Mouse (Mus musculus): ENCODE measurements at regions not wholly inside any gene's neighbourhood (a gene's known extent, or its start where the extent isn't known, plus 50 kb on each side); places are given as distances from the start of the nearest gene placed in this dataset.
"Not testable (repeated sequence)": the region's sequence is repeated elsewhere in the genome, so short reads cannot be mapped to it uniquely, and the experiment has no call there.

GRCm38 (mm10) chr5:25639187-25639586 is 66.4 kb downstream of the Xrcc2 start:
- H3K36me3 ChIP-seq (ENCODE audit: control insufficient read depth, insufficient read depth, low read length, poor library complexity, severe bottlenecking) = no peaks in the 10 kb centered on the region
- DNase-seq (ENCODE audit: low read depth, low spot score) = no peak
- H3K27me3 ChIP-seq (ENCODE audit: control insufficient read depth, insufficient read depth, low read length, poor library complexity, severe bottlenecking) = no peaks in the 10 kb centered on the region

GRCm38 (mm10) chr5:25638097-25638496 is 67.5 kb downstream of the Xrcc2 start:
- Histone ChIP-seq H3K36me3 (ENCODE audit: control insufficient read depth, insufficient read depth, low read length, poor library complexity, severe bottlenecking) (no peaks in the 10 kb centered on the region), H3K27me3 (ENCODE audit: control insufficient read depth, insufficient read depth, low read length, poor library complexity, severe bottlenecking) (no peaks in the 10 kb centered on the region)
- DNase-seq (ENCODE audit: low read depth, low spot score) = no peak

- DNase-seq (ENCODE audit: low read depth, low spot score) = peak; percentile 41
- Histone ChIP-seq H3K36me3 (ENCODE audit: control insufficient read depth, insufficient read depth, low read length, poor library complexity, severe bottlenecking) (no peaks in the 10 kb centered on the region), H3K27me3 (ENCODE audit: control insufficient read depth, insufficient read depth, low read length, poor library complexity, severe bottlenecking) (no peaks in the 10 kb centered on the region)
These were observed 72.6 kb downstream of the Xrcc2 start for GRCm38 (mm10) chr5:25632861-25633535.

GRCm38 (mm10) chr5:25629731-25630130 is 75.9 kb downstream of the Xrcc2 start:
- Histone ChIP-seq H3K27me3 (ENCODE audit: control insufficient read depth, insufficient read depth, low read length, poor library complexity, severe bottlenecking) (no peaks in the 10 kb centered on the region), H3K36me3 (ENCODE audit: control insufficient read depth, insufficient read depth, low read length, poor library complexity, severe bottlenecking) (no peaks in the 10 kb centered on the region)
- no peak for DNase-seq (ENCODE audit: low read depth, low spot score)

- no peak for DNase-seq (ENCODE audit: low read depth, low spot score)
These were observed 77.1 kb downstream of the Xrcc2 start for GRCm38 (mm10) chr5:25628504-25628903.

GRCm38 (mm10) chr5:25627086-25627485 is 78.5 kb downstream of the Xrcc2 start:
- no peaks in the 10 kb centered on the region for H3K36me3 ChIP-seq (ENCODE audit: control insufficient read depth, insufficient read depth, low read length, poor library complexity, severe bottlenecking)
- DNase-seq (ENCODE audit: low read depth, low spot score) = no peak
- H3K27me3 ChIP-seq (ENCODE audit: control insufficient read depth, insufficient read depth, low read length, poor library complexity, severe bottlenecking) = no peaks in the 10 kb centered on the region

More at GRCm38 (mm10) chr5:25628504-25628903, 77.1 kb downstream of the Xrcc2 start:
- no peaks in the 10 kb centered on the region for H3K36me3 ChIP-seq (ENCODE audit: control insufficient read depth, insufficient read depth, low read length, poor library complexity, severe bottlenecking)
- no peaks in the 10 kb centered on the region for H3K27me3 ChIP-seq (ENCODE audit: control insufficient read depth, insufficient read depth, low read length, poor library complexity, severe bottlenecking)

- no peak for DNase-seq (ENCODE audit: low read depth, low spot score)
- Histone ChIP-seq H3K27me3 (ENCODE audit: control insufficient read depth, insufficient read depth, low read length, poor library complexity, severe bottlenecking) (no peaks in the 10 kb centered on the region), H3K36me3 (ENCODE audit: control insufficient read depth, insufficient read depth, low read length, poor library complexity, severe bottlenecking) (no peaks in the 10 kb centered on the region)
These were observed 81.6 kb downstream of the Xrcc2 start for GRCm38 (mm10) chr5:25624029-25624428.

- H3K27me3 ChIP-seq (ENCODE audit: control insufficient read depth, insufficient read depth, low read length, poor library complexity, severe bottlenecking) = no peaks in the 10 kb centered on the region
These were observed 85.8 kb downstream of the Xrcc2 start for GRCm38 (mm10) chr5:25619872-25620271.

GRCm38 (mm10) chr5:25619337-25619736 is 86.3 kb downstream of the Xrcc2 start:
- DNase-seq (ENCODE audit: low read depth, low spot score); H3K27me3 ChIP-seq (ENCODE audit: control insufficient read depth, insufficient read depth, low read length, poor library complexity, severe bottlenecking); H3K36me3 ChIP-seq (ENCODE audit: control insufficient read depth, insufficient read depth, low read length, poor library complexity, severe bottlenecking): not testable (repeated sequence)

More at GRCm38 (mm10) chr5:25619872-25620271, 85.8 kb downstream of the Xrcc2 start:
- no peaks in the 10 kb centered on the region for H3K36me3 ChIP-seq (ENCODE audit: control insufficient read depth, insufficient read depth, low read length, poor library complexity, severe bottlenecking)
- no peak for DNase-seq (ENCODE audit: low read depth, low spot score)

- DNase-seq (ENCODE audit: low read depth, low spot score) = no peak
- no peaks in the 10 kb centered on the region for H3K36me3 ChIP-seq (ENCODE audit: control insufficient read depth, insufficient read depth, low read length, poor library complexity, severe bottlenecking)
- no peaks in the 10 kb centered on the region for H3K27me3 ChIP-seq (ENCODE audit: control insufficient read depth, insufficient read depth, low read length, poor library complexity, severe bottlenecking)
These were observed 91.0 kb downstream of the Xrcc2 start for GRCm38 (mm10) chr5:25614659-25615061.

GRCm38 (mm10) chr5:25613844-25614658 is 91.6 kb downstream of the Xrcc2 start:
- DNase-seq (ENCODE audit: low read depth, low spot score) = no peak
- H3K36me3 ChIP-seq (ENCODE audit: control insufficient read depth, insufficient read depth, low read length, poor library complexity, severe bottlenecking) = no peaks in the 10 kb centered on the region
- H3K27me3 ChIP-seq (ENCODE audit: control insufficient read depth, insufficient read depth, low read length, poor library complexity, severe bottlenecking) = no peaks in the 10 kb centered on the region

GRCm38 (mm10) chr5:25612036-25612705 is 93.5 kb downstream of the Xrcc2 start:
- DNase-seq (ENCODE audit: low read depth, low spot score) = no peak
- no peaks in the 10 kb centered on the region for H3K36me3 ChIP-seq (ENCODE audit: control insufficient read depth, insufficient read depth, low read length, poor library complexity, severe bottlenecking)
- H3K27me3 ChIP-seq (ENCODE audit: control insufficient read depth, insufficient read depth, low read length, poor library complexity, severe bottlenecking) = peaks cover 1% of the 10 kb centered on the region; the same call in 1 of the 2 replicates

GRCm38 (mm10) chr5:25609911-25610310 is 94.0 kb downstream of the Cct8l1 start:
- H3K36me3 ChIP-seq (ENCODE audit: control insufficient read depth, insufficient read depth, low read length, poor library complexity, severe bottlenecking) = no peaks in the 10 kb centered on the region
- DNase-seq (ENCODE audit: low read depth, low spot score) = no peak
- H3K27me3 ChIP-seq (ENCODE audit: control insufficient read depth, insufficient read depth, low read length, poor library complexity, severe bottlenecking) = peaks cover 1% of the 10 kb centered on the region; the same call in 1 of the 2 replicates

GRCm38 (mm10) chr5:25602123-25602522 is 86.3 kb downstream of the Cct8l1 start:
- Histone ChIP-seq H3K27me3 (ENCODE audit: control insufficient read depth, insufficient read depth, low read length, poor library complexity, severe bottlenecking) (no peaks in the 10 kb centered on the region), H3K36me3 (ENCODE audit: control insufficient read depth, insufficient read depth, low read length, poor library complexity, severe bottlenecking) (no peaks in the 10 kb centered on the region)
- peak; percentile 4 for DNase-seq (ENCODE audit: low read depth, low spot score)

GRCm38 (mm10) chr5:25599363-25599762 is 83.5 kb downstream of the Cct8l1 start:
- no peaks in the 10 kb centered on the region for H3K27me3 ChIP-seq (ENCODE audit: control insufficient read depth, insufficient read depth, low read length, poor library complexity, severe bottlenecking)
- H3K36me3 ChIP-seq (ENCODE audit: control insufficient read depth, insufficient read depth, low read length, poor library complexity, severe bottlenecking) = no peaks in the 10 kb centered on the region
- DNase-seq (ENCODE audit: low read depth, low spot score) = no peak
